Mouse (Mus musculus): ENCODE results near the gene Miox. TPM values are rescaled to one million over a fixed set of nuclear protein-coding genes. Genes with fewer than 3 reads are reported as not detected.

Miox gene
- polyA plus RNA-seq, 1 experiment from 2014 or later, result not detected

DNA sequence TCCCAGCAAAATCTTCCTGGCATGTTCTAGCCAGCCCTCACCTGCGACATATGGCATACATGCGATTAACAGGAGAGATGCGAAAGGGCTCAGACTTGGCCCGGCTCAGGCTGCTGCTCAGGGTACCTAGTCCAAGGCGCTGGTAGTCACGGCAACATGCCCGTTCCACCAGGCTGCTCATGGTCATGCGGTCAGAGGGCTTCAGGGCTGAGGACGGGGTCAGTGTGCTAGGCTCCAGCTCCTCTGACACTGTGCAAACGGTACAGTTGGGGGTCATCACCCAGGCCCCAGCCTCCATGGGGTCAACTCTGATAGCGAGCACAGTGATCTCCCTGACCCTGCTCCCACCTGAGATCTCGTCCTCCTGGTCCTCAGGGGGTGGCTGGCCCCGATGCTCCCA, 34.0 kb upstream of the Miox start:
- no peak overlapping the region for H3K4me3 ChIP-seq
- no peak overlapping the region for H3K27ac ChIP-seq
- no peaks in the 10 kb centered on the region for H3K27me3 ChIP-seq
- no peak; the same call in 1 of the 2 replicates for ATAC-seq (ENCODE audit: low FRiP score)
- no peak overlapping the region for H3K4me2 ChIP-seq (replicated peaks)
- no peaks in the 10 kb centered on the region for H3K9me3 ChIP-seq (replicated peaks)
- peaks cover 95% of the 10 kb centered on the region for H3K36me3 ChIP-seq
- 92% methylated on average over 13 of the region's 13 CpGs for WGBS
- no peaks in the 10 kb centered on the region for H3K4me1 ChIP-seq
- no peak overlapping the region for H3K9ac ChIP-seq

DNA sequence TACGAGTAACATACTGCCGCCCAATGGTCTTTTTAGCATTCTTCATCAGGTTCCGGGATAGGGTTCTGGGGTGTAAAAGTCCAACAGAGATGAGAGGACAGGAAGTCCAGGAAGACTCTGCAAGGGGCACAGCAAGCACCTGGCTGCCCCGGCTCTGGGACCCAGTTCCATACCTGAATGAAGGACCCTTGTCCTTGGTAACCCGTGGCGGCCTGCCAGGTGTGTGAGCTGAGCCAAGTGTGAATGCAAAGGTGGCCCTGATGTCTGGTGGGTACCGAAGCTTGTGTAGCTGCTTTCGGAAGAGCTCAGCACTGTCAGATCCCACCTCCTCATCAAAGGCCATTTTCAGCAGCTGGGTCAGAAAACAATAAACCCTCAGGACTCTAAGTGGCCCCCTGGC, 33.6 kb upstream of the Miox start:
- ATAC-seq (ENCODE audit: low FRiP score), result no peak
- 97% methylated on average over 8 of the region's 8 CpGs for WGBS
- Histone ChIP-seq H3K9me3 (replicated peaks) (no peaks in the 10 kb centered on the region), H3K4me1 (no peaks in the 10 kb centered on the region), H3K9ac (no peak overlapping the region), H3K27ac (no peak overlapping the region), H3K4me3 (no peak overlapping the region), H3K4me2 (replicated peaks) (no peak overlapping the region), H3K36me3 (peaks cover 95% of the 10 kb centered on the region), H3K27me3 (no peaks in the 10 kb centered on the region)

DNA sequence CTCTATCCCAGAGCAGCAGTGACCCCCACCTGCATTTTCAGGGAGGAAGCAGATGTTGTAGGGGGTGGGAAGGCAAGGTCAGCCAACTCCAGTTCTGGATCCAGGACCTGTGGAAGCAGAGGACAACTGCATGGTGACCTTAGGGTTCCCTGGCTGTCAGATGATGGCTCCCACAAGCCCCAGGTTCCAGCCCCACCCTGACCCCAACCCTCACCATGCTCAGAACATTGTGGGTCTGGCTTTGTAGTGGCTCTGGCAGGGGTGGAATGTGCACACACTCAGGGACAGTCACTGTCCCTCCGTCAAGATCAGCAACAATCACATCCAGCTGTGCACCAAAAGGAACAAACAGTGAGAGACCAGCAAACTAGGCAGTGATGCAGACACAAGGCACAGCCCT, 28.2 kb upstream of the Miox start:
- Histone ChIP-seq H3K27me3 (no peaks in the 10 kb centered on the region), H3K9ac (no peak overlapping the region), H3K9me3 (replicated peaks) (no peaks in the 10 kb centered on the region), H3K36me3 (peaks cover 67% of the 10 kb centered on the region), H3K27ac (no peak overlapping the region), H3K4me3 (no peak overlapping the region), H3K4me1 (peaks cover 13% of the 10 kb centered on the region; the same call in 1 of the 2 replicates), H3K4me2 (replicated peaks) (no peak overlapping the region)
- ATAC-seq (ENCODE audit: low FRiP score), result no peak
- WGBS, result 64% methylated on average over 1 of the region's 1 CpGs

DNA sequence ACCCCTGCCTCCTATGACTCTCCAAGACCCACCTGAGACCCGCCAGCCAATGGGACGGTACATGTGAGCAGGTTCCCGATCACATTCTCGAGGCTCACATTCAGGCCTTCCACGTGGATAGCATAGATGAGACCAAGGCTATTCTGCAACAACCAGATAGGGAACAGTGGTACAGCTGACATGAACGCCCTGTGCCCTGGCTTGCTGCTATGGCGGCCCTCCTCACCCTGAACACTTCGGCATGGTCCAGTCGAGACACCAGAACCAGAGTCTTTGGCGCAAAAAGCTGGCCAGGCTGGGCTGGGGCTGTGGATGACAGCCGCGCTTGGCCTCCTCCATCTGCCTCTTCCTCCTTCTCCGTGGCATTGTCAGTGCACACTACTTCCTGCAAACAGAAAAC, 26.7 kb upstream of the Miox start:
- no peak overlapping the region for H3K4me3 ChIP-seq
- 94% methylated on average over 13 of the region's 13 CpGs for WGBS
- no peaks in the 10 kb centered on the region for H3K9me3 ChIP-seq (replicated peaks)
- H3K27ac ChIP-seq, result no peak overlapping the region
- H3K36me3 ChIP-seq, result peaks cover 52% of the 10 kb centered on the region
- no peaks in the 10 kb centered on the region for H3K27me3 ChIP-seq
- H3K9ac ChIP-seq, result no peak overlapping the region
- no peak overlapping the region for H3K4me2 ChIP-seq (replicated peaks)
- H3K4me1 ChIP-seq, result peaks cover 17% of the 10 kb centered on the region; the same call in 1 of the 2 replicates
- ATAC-seq (ENCODE audit: low FRiP score), result no peak

DNA sequence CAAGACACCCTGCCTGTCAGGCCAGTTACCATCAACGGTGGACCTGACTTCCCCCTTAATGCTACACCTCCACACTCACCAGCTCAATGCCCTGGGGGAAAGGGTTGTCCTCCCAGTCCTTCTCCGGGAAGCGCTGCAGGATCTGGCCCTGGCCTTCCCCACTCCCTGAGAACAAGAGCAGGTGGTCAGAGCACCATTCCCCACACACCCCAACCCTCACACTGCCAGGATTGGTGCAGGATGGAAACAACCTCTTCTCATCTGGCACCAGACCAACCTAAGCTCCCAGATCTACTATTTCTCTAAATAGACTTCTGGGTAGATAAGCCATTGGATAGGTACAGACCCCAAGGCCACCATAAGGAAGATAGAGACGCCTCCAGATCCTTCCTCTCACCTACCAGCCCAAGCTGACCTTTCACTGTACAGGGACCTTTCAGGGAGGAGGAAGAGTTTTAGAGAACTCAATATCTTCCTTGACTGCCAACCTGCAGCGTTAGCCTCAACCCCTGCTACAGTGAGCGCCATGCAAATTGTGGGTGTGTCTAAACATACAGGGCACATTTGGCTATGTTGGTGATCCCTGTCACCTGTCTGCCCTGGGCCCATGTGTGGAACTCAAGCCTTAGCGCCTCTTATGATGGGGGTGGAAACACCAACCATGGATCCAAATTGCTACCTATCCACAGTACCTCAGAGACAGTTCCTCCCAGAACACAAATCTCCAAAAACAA, 25.6 kb upstream of the Miox start:
- Histone ChIP-seq H3K4me3 (no peak overlapping the region), H3K4me2 (replicated peaks) (no peak overlapping the region), H3K36me3 (peaks cover 41% of the 10 kb centered on the region), H3K9ac (no peak overlapping the region), H3K27me3 (no peaks in the 10 kb centered on the region), H3K4me1 (peaks cover 26% of the 10 kb centered on the region), H3K9me3 (replicated peaks) (no peaks in the 10 kb centered on the region), H3K27ac (no peak overlapping the region)
- ATAC-seq (ENCODE audit: low FRiP score), result no peak
- WGBS, result 90% methylated on average over 7 of the region's 7 CpGs

DNA sequence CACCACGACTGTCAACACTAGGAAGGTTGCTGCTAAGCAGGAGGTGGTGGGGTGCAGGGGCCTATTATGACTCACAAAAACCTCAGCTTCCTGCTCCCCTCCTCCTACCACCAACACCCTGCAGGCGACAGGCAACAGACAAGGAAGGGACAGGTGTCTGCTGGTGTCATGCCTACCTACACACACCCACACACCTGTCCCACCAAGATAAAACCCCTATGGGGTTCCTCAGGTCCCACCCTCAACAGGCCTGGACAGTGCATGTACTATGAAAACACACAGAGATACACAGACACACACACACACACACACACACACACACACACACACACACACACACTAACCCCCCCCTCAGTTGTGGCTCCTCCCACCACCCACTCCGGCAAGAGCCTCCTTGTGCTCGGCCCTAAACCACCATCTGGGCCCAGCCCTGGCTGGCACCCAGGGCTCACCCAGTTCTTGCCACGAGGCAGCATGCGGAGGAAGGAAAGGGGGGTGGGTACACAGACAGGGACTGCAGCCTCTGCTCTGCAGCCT, 24.2 kb upstream of the Miox start:
- WGBS, result 79% methylated on average over 6 of the region's 6 CpGs
- Histone ChIP-seq H3K27me3 (no peaks in the 10 kb centered on the region), H3K36me3 (peaks cover 26% of the 10 kb centered on the region), H3K27ac (no peak overlapping the region), H3K4me2 (replicated peaks) (no peak overlapping the region), H3K9me3 (replicated peaks) (no peaks in the 10 kb centered on the region), H3K4me1 (peaks cover 36% of the 10 kb centered on the region), H3K4me3 (no peak overlapping the region), H3K9ac (no peak overlapping the region)
- ATAC-seq (ENCODE audit: low FRiP score), result no peak

DNA sequence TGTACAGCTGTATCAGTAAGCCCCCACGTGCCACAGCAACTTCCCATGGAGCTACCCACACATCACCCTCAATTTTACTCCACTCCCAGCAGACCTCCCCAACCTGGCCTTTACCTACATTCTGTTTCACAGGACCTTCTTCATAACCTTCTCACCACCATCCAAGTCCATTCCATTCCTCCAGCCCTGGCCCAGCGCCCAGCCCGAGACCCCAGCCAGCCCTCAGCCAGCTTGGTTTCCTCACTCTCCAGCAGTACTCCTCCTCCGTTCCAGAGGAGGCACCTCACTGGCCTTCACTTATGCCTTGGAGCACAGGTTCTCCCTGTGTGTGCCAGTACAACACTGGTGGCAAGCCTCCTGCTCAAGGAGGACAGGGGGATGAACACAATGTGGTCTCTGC, 20.8 kb upstream of the Miox start:
- 0 out of 2 replicates have a peak overlapping the region, but pooled peaks have one; percentile 96 for H3K9ac ChIP-seq
- no peaks in the 10 kb centered on the region for H3K36me3 ChIP-seq
- ATAC-seq (ENCODE audit: low FRiP score), result no peak
- 78% methylated on average over 4 of the region's 4 CpGs for WGBS
- peaks cover 39% of the 10 kb centered on the region for H3K4me1 ChIP-seq
- peak overlapping the region; percentile 98; the same call in 1 of the 2 replicates for H3K4me3 ChIP-seq
- no peak overlapping the region for H3K27ac ChIP-seq
- no peaks in the 10 kb centered on the region for H3K9me3 ChIP-seq (replicated peaks)
- H3K27me3 ChIP-seq, result no peaks in the 10 kb centered on the region
- peak overlapping the region; percentile 95 for H3K4me2 ChIP-seq (replicated peaks)

DNA sequence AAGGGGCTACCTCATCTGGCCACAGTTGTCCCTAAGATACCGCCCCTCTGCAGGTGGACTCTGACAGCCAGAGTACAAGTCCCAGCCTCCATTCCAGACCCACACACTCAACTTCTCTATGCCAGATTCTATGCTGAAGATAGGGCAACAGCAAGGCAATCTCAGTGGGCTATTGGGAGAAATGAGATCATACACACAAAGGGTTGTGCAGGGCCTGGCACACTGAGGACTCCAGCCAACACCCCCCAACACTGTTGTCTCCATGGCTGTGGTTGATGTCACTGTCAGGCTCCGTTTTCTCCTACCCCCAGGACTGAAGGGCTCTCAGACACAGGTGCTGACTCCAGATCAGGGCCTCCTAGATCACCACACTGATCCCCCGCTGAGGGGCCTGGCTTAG, 20.1 kb upstream of the Miox start:
- peak overlapping the region; percentile 98 for H3K4me3 ChIP-seq
- H3K4me1 ChIP-seq, result peaks cover 36% of the 10 kb centered on the region
- H3K27ac ChIP-seq, result no peak overlapping the region
- 35% methylated on average over 3 of the region's 3 CpGs for WGBS
- peak overlapping the region; percentile 96 for H3K9ac ChIP-seq
- 0 out of 2 replicates have a peak, but pooled peaks have one; percentile 1 for ATAC-seq (ENCODE audit: low FRiP score)
- H3K4me2 ChIP-seq (replicated peaks), result peak overlapping the region; percentile 95
- H3K9me3 ChIP-seq (replicated peaks), result no peaks in the 10 kb centered on the region
- H3K36me3 ChIP-seq, result no peaks in the 10 kb centered on the region
- no peaks in the 10 kb centered on the region for H3K27me3 ChIP-seq

DNA sequence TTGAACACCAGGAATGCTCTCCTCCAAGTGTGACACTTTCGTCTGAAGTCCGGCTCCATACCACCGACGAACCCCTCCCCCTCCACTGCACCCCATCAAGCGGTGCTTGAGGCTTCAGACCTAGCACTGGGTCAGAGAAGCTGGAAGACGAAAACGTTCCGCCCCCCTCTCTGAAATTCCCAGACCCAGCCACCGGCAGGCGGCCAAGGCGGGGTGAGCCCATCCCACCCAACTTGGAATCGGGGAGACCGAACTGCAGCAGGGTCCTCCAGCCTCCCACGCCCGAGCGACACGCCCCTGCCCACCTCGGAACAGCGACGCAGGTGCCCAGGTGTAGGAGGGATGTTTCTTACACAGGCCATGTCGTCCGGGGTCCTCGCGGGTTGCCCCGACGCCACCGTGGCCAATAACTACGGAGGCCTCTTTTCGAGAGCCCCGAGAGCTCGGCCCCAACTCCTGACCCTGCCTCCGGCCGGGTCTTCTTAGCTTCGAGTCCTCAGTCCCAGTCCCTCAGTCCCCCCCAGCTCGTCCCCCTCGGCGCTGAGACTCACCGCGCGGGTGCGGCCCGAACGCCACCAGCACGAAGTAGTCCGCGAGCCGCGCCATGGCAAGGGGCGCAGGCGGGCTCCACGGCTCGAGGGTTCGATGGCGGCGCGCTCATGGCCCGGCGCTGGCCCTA, 19.5 kb upstream of the Miox start:
- H3K36me3 ChIP-seq, result no peaks in the 10 kb centered on the region
- peak overlapping the region; percentile 44 for H3K27ac ChIP-seq
- peak overlapping the region; percentile 96 for H3K9ac ChIP-seq
- WGBS, result under 1% methylated on average over 58 of the region's 58 CpGs
- H3K27me3 ChIP-seq, result no peaks in the 10 kb centered on the region
- H3K4me2 ChIP-seq (replicated peaks), result peak overlapping the region; percentile 95
- ATAC-seq (ENCODE audit: low FRiP score), result peak; percentile 76
- H3K4me1 ChIP-seq, result peaks cover 36% of the 10 kb centered on the region
- no peaks in the 10 kb centered on the region for H3K9me3 ChIP-seq (replicated peaks)
- peak overlapping the region; percentile 98 for H3K4me3 ChIP-seq

DNA sequence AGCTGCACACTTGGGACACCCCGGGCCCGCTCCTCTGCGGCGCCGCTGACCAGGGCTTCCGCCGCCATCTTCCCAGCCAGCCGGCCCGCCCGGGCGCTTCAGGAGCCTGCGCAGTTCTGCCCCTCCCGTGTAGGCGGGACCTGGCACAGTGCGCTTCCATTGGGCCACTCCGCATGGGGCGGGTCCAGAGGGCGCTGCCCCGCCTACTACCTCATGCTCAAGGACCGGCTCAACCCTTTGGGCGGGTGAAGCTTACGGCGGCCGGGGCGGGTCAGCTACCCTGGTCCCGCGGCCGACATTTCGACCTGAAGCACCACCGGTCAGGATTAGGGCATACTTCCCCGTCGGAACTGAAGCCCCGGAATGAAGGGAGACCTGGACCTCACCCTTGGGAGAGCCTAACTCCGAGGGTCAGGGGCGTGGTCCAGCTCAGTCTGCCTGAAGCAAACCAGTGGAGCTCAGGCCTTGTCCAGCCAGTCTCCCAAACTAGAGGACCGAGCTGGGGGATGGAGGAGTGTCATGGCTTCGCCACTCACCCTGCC, 18.9 kb upstream of the Miox start, which contains the start of gene Sbf1:
Gene Sbf1 (minus strand): TSS at position 122 of the 542 bp plus-strand sequence.
- peak within 1 kb of the TSS; percentile 95 for H3K4me2 ChIP-seq (replicated peaks)
- H3K36me3 ChIP-seq, result no peaks in the 10 kb centered on the region
- H3K27ac ChIP-seq, result peak within 1 kb of the TSS; percentile 62
- ATAC-seq (ENCODE audit: low FRiP score), result peak; percentile 100
- no peaks in the 10 kb centered on the region for H3K9me3 ChIP-seq (replicated peaks)
- H3K4me1 ChIP-seq, result peaks cover 32% of the 10 kb centered on the region
- no peaks in the 10 kb centered on the region for H3K27me3 ChIP-seq
- peak within 1 kb of the TSS; percentile 96 for H3K9ac ChIP-seq
- peak within 1 kb of the TSS; percentile 98 for H3K4me3 ChIP-seq
- under 1% methylated on average over 37 of the region's 37 CpGs for WGBS

DNA sequence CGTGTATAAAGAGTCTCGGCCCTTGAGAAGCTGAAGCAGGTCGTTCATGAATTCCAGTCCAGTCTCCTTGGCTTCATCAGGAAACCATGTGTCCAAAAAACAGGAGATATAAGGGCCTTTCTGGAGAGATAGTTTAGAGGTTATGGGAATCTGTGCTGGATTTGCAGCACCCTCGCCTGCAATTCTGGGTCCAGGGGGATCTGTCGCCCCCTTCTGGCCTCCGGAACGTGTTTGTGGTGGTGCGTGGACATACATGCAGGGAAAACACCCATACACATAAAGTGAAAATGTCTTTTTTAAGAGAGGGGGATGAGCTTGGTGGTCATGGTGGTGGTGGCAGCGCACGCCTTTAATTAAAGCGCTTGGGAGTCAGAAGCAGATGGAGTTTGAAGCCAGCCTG, 18.1 kb upstream of the Miox start:
- Histone ChIP-seq H3K36me3 (no peaks in the 10 kb centered on the region), H3K27ac (no peak overlapping the region), H3K27me3 (no peaks in the 10 kb centered on the region), H3K4me1 (peaks cover 27% of the 10 kb centered on the region), H3K9ac (no peak overlapping the region), H3K4me3 (no peak overlapping the region), H3K4me2 (replicated peaks) (no peak overlapping the region), H3K9me3 (replicated peaks) (no peaks in the 10 kb centered on the region)
- ATAC-seq (ENCODE audit: low FRiP score), result no peak
- WGBS, result 64% methylated on average over 11 of the region's 11 CpGs

DNA sequence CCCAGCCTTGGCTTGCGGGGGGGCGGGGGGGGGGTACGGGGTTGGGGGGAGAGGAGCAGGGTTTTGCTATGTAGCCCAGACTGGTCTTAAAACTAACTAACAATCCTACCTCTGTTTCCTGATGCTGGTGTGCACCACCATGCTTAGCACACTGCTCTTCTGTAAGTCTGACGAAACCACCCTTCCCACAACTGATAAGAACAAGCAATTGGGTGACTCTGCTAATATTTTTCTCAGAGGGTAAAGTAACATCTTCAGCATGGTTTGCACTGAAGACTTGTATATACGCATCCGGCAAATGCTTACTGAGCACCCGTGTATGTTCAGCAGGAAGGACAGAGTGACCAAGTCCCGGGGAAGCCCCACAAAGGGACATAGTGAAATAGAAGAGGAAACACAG, 12.9 kb upstream of the Miox start:
- Histone ChIP-seq H3K9ac (no peak overlapping the region), H3K4me1 (peaks cover 5% of the 10 kb centered on the region; the same call in 1 of the 2 replicates), H3K4me2 (replicated peaks) (no peak overlapping the region), H3K4me3 (no peak overlapping the region), H3K27me3 (peaks cover 15% of the 10 kb centered on the region), H3K27ac (no peak overlapping the region), H3K9me3 (replicated peaks) (no peaks in the 10 kb centered on the region), H3K36me3 (no peaks in the 10 kb centered on the region)
- 77% methylated on average over 8 of the region's 8 CpGs for WGBS
- ATAC-seq (ENCODE audit: low FRiP score), result no peak

Measured in hindbrain, embryonic 12.5 days (tissue).